Mouse (Mus musculus): ENCODE data around the gene Ksr2.

DNA sequence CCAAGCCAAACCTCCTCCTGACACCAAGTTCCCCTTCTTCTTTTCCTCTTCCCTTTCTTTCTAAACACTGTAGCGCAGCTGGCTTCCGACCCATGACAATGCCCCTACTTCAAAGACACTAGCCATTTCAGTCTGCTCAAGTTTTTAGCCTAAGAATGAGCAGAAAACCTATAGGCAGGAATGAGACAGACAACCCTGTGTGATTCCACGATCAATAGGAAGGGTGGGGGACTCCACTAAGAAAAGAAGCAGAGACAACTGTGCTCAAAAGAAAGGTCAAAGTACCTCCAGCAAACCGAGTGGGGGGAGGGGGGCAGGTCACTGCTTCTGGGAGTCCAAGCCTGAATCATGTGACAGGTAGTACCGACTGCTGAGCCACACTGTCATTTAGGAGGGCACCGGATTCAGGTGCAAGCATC lies 17.2 kb upstream of the Ksr2 start:
- TF ChIP-seq POLR2A (IDR thresholded peaks at IDR 0.05; ENCODE audit: low read depth, low read length), result no peak
- TF ChIP-seq CTCF (IDR thresholded peaks at IDR 0.05; ENCODE audit: borderline replicate concordance, insufficient read depth, low read length), result no peak
